Mouse (Mus musculus) kidney, postnatal 0 days (tissue): ENCODE results near the gene Usp35. TPM values are rescaled to one million over a fixed set of nuclear protein-coding genes. Genes with fewer than 3 reads are reported as not detected.
A peak's percentile ranks its signal among the peaks of the same experiment; 100 is the strongest.

Experiments
- ATAC-seq: fragments of 200-750 bp; cut with Nextera tagmentation; replicated peaks from 2 replicates; pipeline ENCODE4 v1.8.0; 2017; ENCODE audit warnings: low read depth, moderate number of reproducible peaks, moderate TSS enrichment, moderate library complexity; ENCODE audit not compliant: low FRiP score
- DNase-seq: peaks from one replicate; pipeline ENCODE4 v3.0.0-alpha.2; 2016; ENCODE audit warnings: low spot score
- H3K27ac ChIP-seq: fragments of 300-500 bp; sonication (generic); 2 replicates; pipeline ENCODE4 v1.5.1; 2014; ENCODE audit warnings: mild to moderate bottlenecking
- H3K27me3 ChIP-seq: fragments of 300-500 bp; sonication (generic); 2 replicates; pipeline ENCODE4 v1.6.1; 2014; ENCODE audit warnings: low read length, mixed read lengths; ENCODE audit not compliant: insufficient read depth
- H3K36me3 ChIP-seq: fragments of 300-500 bp; sonication (generic); 2 replicates; pipeline ENCODE4 v1.6.1; 2014; ENCODE audit warnings: low read length, mixed read lengths; ENCODE audit not compliant: insufficient read depth
- H3K4me1 ChIP-seq: fragments of 300-500 bp; sonication (generic); replicated peaks from 2 replicates; pipeline ENCODE4 v1.6.1; 2014; ENCODE audit warnings: antibody characterized with exemption, low read length, mixed read lengths; ENCODE audit not compliant: insufficient read depth
- H3K4me2 ChIP-seq: fragments of 300-500 bp; sonication (generic); 2 replicates; pipeline ENCODE4 v1.6.1; 2014; ENCODE audit warnings: mild to moderate bottlenecking, low read length, moderate library complexity, mixed read lengths
- H3K4me3 ChIP-seq: fragments of 300-500 bp; sonication (generic); replicated peaks from 2 replicates; pipeline ENCODE4 v1.5.1; 2014; ENCODE audit warnings: low read depth, low read length
- H3K9ac ChIP-seq: fragments of 300-500 bp; sonication (generic); 2 replicates; pipeline ENCODE4 v1.6.1; 2014; ENCODE audit warnings: low read depth, low read length
- H3K9me3 ChIP-seq: fragments of 300-500 bp; sonication (generic); replicated peaks from 2 replicates; pipeline ENCODE4 v1.6.1; 2016; ENCODE audit warnings: low read length, inconsistent platforms, mixed read lengths
- CTCF ChIP-seq: IDR thresholded peaks from 2 replicates; pipeline ENCODE4 v1.5.1; 2016; ENCODE audit warnings: antibody characterized with exemption, low read depth, mild to moderate bottlenecking, moderate library complexity
- WGBS: fragments of 180-500 bp; shearing (Covaris S2); extraction: QIAGEN DNeasy Blood & Tissue Kit; methylation state at CpG from one replicate; pipeline ENCODE4 v1.1.7; 2014; 5-methylcytosine and 5-hydroxymethylcytosine counted together
- polyA plus RNA-seq: library from polyadenylated mRNA; unstranded; fragments of >200 nt; fragmentation: Nextera tagmentation; extraction: Ambion mirVana; gene quantifications from 2 replicates; pipeline ENCODE4 v1.2.1, GENCODE M21; 2015

The Usp35 gene
- polyA plus RNA-seq, 1 experiment from 2014 or later: 1.1 TPM

- DNase-seq: no peak
- Histone ChIP-seq H3K4me1 (no peaks in the 10 kb centered on the region), H3K9me3 (no peaks in the 10 kb centered on the region), H3K9ac (no peak overlapping the region), H3K27me3 (no peaks in the 10 kb centered on the region), H3K36me3 (peaks cover 40% of the 10 kb centered on the region; the same call in 1 of the 2 replicates), H3K4me3 (no peak overlapping the region), H3K27ac (no peak overlapping the region), H3K4me2 (no peak overlapping the region)
- WGBS: 89% methylated on average over 6 of the region's 6 CpGs
- no peak for ATAC-seq
- no peak for TF ChIP-seq CTCF
Observed at GRCm38 (mm10) chr7:97298943-97299342, 32.9 kb downstream of the Usp35 start.

GRCm38 (mm10) chr7:97298279-97298678 lies 33.5 kb downstream of the Usp35 start:
- WGBS: 90% methylated on average over 2 of the region's 2 CpGs
- DNase-seq (no peak), ATAC-seq (no peak)
- no peak overlapping the region for H3K27ac ChIP-seq
- H3K27me3 ChIP-seq: no peaks in the 10 kb centered on the region
- no peak for TF ChIP-seq CTCF
- no peak overlapping the region for H3K9ac ChIP-seq
- no peaks in the 10 kb centered on the region for H3K4me1 ChIP-seq
- H3K4me2 ChIP-seq: no peak overlapping the region
- peaks cover 34% of the 10 kb centered on the region; the same call in 1 of the 2 replicates for H3K36me3 ChIP-seq
- no peaks in the 10 kb centered on the region for H3K9me3 ChIP-seq
- H3K4me3 ChIP-seq: no peak overlapping the region

GRCm38 (mm10) chr7:97297466-97297865 lies 34.4 kb downstream of the Usp35 start:
- DNase-seq (peak; percentile 82), ATAC-seq (peak; percentile 25; the same call in 1 of the 2 replicates)
- Histone ChIP-seq H3K4me2 (no peak overlapping the region), H3K27ac (no peak overlapping the region), H3K36me3 (peaks cover 25% of the 10 kb centered on the region; the same call in 1 of the 2 replicates), H3K4me1 (no peaks in the 10 kb centered on the region), H3K9me3 (no peaks in the 10 kb centered on the region), H3K27me3 (no peaks in the 10 kb centered on the region), H3K9ac (no peak overlapping the region), H3K4me3 (no peak overlapping the region)
- 0% methylated on average over 2 of the region's 2 CpGs for WGBS
- TF ChIP-seq CTCF: peak; percentile 95

GRCm38 (mm10) chr7:97296986-97297385 lies 34.8 kb downstream of the Usp35 start:
- 36% methylated on average over 2 of the region's 2 CpGs for WGBS
- no peak for DNase-seq
- no peak for ATAC-seq

DNA sequence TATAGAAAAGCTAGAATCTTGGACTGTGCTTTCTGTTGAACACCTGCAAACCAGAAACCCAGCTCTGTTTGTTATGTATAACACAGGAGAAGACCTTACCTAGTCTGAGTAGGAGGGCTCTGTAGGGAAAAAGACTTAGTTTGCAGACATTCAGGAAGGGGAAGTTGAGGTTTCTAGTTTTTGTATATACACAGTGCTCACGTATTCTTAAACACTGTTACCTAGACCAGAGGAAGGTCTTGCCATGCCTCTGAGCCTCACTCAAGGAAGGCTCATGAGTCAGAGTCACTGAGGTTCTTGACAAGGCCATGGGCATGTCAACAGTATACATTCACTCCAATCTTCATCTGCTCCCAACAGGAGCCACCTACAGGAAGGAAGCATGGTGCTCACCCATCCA lies 60.8 kb downstream of the Usp35 start:
- TF ChIP-seq CTCF: no peak
- Histone ChIP-seq H3K27ac (no peak overlapping the region), H3K4me3 (no peak overlapping the region), H3K4me1 (no peaks in the 10 kb centered on the region), H3K4me2 (no peak overlapping the region), H3K9ac (no peak overlapping the region), H3K27me3 (no peaks in the 10 kb centered on the region), H3K36me3 (0 out of 2 replicates have a peak, but pooled peaks cover 5% of the 10 kb centered on the region), H3K9me3 (no peaks in the 10 kb centered on the region)
- DNase-seq (no peak), ATAC-seq (no peak)
- 96% methylated on average over 1 of the region's 1 CpGs for WGBS

More at GRCm38 (mm10) chr7:97296986-97297385, 34.8 kb downstream of the Usp35 start:
- H3K4me1 ChIP-seq: no peaks in the 10 kb centered on the region
- no peaks in the 10 kb centered on the region for H3K9me3 ChIP-seq
- H3K36me3 ChIP-seq: peaks cover 22% of the 10 kb centered on the region; the same call in 1 of the 2 replicates
- TF ChIP-seq CTCF: no peak
- no peak overlapping the region for H3K27ac ChIP-seq
- H3K4me3 ChIP-seq: no peak overlapping the region
- no peaks in the 10 kb centered on the region for H3K27me3 ChIP-seq
- H3K4me2 ChIP-seq: no peak overlapping the region
- H3K9ac ChIP-seq: no peak overlapping the region

DNA sequence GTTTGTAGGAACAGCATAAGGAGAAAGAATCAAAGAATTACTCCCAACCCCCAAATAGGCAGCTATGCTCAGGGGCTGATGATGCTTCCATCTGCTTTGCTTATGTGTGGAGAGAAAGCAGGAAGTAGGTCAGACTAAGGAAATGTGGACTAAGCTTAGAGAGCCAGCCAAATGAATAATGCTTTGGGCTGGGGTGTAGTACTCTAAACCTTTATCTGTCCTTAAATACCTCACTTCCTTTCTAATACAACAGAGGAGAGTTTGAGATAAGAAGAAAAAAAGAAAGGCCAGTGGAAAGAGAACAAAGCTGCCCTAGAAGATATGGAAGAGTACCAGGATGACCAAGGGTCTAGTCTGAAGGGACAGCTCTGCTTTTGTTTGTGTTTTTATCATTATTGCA lies 61.5 kb downstream of the Usp35 start:
- no peaks in the 10 kb centered on the region for H3K9me3 ChIP-seq
- H3K27me3 ChIP-seq: no peaks in the 10 kb centered on the region
- ATAC-seq: no peak
- no peak overlapping the region for H3K27ac ChIP-seq
- DNase-seq: no peak
- TF ChIP-seq CTCF: no peak
- no peaks in the 10 kb centered on the region for H3K4me1 ChIP-seq
- H3K36me3 ChIP-seq: 0 out of 2 replicates have a peak, but pooled peaks cover 5% of the 10 kb centered on the region
- H3K9ac ChIP-seq: no peak overlapping the region
- H3K4me2 ChIP-seq: no peak overlapping the region
- H3K4me3 ChIP-seq: no peak overlapping the region

- no peak for DNase-seq
- no peaks in the 10 kb centered on the region for H3K27me3 ChIP-seq
- 38% methylated on average over 1 of the region's 1 CpGs for WGBS
- H3K4me1 ChIP-seq: no peaks in the 10 kb centered on the region
- no peak overlapping the region for H3K9ac ChIP-seq
- H3K4me2 ChIP-seq: no peak overlapping the region
- no peaks in the 10 kb centered on the region for H3K9me3 ChIP-seq
- no peak overlapping the region for H3K27ac ChIP-seq
- no peaks in the 10 kb centered on the region for H3K36me3 ChIP-seq
- TF ChIP-seq CTCF: no peak
- no peak for ATAC-seq
- no peak overlapping the region for H3K4me3 ChIP-seq
Observed at GRCm38 (mm10) chr7:97262541-97262940, 69.3 kb downstream of the Usp35 start.

Other genes with a start within 250 kb of the Usp35 start
- gene Kctd21, start 307 bp upstream of the Usp35 start, polyA plus RNA-seq: 2.0 and 2.8 TPM in 2 replicates
- gene Alg8, start 39.6 kb upstream of the Usp35 start, polyA plus RNA-seq: 25.8 and 27.1 TPM in 2 replicates
- 678 and 744 TPM in 2 replicates for gene Ndufc2, start 68.0 kb upstream of the Usp35 start, polyA plus RNA-seq
- 0.77 and 1.4 TPM in 2 replicates for gene Thrsp, start 85.7 kb upstream of the Usp35 start, polyA plus RNA-seq
- 0.72 and 0.88 TPM in 2 replicates for gene Kctd14, start 119.3 kb upstream of the Usp35 start, polyA plus RNA-seq
- 36.4 and 37.4 TPM in 2 replicates for gene Ints4, start 148.9 kb upstream of the Usp35 start, polyA plus RNA-seq
- 59.7 and 61.4 TPM in 2 replicates for gene Aamdc, start 247.5 kb upstream of the Usp35 start, polyA plus RNA-seq
- gene Rsf1, start 247.9 kb upstream of the Usp35 start, polyA plus RNA-seq: 17.7 and 22.0 TPM in 2 replicates